Mouse (Mus musculus): ENCODE measurements around the gene Gng12.
"Not testable (repeated sequence)": the region's sequence is repeated elsewhere in the genome, so short reads cannot be mapped to it uniquely, and the experiment has no call there.

Gene Gng12

DNA sequence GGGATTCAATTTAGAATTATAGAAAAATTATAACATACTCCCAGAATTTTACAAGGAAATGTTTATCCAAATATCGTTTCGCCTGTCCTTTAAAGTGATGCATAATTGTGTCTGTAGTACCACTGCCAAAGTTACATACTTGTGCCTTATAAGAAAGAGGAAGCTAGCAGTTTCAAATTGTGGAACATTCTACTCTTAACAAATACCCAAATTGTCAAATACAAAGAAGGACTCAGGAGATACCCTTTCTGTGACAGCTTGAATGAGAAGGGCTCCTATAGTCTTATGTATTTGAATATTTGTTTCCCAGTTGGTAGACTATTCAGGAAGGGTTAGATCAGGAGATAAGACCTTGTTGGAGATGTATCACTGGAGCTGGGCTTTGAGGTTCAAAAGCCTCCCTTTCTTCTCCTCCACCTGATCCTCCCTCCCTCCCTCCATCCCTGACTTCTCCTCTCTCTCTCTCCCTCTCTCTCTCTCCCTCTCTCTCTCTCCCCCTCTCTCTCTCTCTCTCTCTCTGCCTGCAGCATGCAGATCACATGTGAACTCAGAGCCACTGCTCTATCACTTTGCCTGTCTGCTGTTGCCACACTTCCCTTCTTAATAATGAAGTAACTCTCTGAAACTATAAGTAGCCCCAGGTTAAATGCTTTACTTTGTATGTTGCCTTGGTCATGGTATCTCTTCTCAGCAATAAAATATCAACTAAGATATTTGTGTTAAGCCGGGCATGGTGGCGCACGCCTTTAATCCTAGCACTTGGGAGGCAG, 62.5 kb downstream of the Gng12 start:
- DNase-seq: no peak

DNA sequence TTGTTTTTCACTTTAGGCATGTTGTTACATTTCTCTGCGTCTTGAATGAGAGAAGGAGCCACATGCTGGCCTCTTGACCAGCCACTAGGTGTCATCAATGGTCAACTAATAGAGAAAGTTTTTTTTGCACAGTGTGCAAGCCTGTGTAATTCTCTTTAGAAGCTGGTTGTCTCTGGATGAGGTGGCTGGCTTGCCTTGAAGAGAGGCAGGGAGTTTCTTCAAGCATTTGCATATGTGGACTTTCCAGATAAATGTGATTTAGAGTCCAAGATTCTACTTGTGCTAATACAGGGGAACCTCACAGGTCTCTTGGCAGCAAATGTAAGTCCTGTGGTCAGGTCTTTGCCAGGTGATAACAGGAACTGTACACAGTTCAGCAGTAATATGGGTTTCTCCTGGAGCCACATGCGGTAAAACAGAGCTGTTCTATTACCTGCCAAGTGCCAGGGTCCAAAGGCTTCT, 66.4 kb downstream of the Gng12 start:
- peak; percentile 59 for DNase-seq

- DNase-seq: no peak
Measured at GRCm38 (mm10) chr6:66963068-66963467, 66.9 kb downstream of the Gng12 start.

DNA sequence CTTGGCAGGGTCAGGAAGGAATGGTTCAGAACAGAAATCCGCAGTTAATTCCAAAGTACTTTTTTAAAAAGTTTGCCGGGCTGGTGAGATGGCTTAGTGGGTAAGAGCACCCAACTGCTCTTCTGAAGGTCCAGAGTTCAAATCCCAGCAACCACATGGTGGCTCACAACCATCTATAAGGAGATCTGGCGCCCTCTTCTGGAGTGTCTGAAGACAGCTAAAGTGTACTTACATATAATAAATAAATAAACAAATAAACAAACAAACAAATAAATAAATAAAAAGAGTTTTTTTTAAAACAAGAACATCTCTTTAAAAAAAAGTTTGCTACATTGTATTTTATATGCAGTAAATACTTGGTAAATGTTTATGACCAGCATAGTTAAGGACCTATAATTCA, 67.5 kb downstream of the Gng12 start:
- not testable (repeated sequence) for DNase-seq

DNA sequence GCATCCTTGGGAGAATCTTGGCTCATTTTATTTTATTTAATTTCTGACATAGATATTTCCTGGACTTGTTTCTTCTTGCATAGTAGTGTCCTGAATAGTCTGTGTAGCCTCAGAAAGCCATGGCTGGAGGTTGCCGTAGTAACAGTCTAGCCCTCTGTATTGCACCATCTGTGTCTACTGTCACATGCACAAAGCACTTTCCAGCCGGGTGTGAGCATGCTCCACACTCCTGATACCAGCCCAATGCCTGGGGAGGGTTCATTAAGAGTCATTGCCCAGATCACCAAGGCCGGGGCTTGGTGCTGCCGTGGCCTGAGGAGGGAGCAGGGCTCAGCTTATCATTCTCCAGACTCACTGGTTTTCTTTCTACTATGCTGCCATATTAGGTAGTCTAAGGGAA, 68.0 kb downstream of the Gng12 start:
- DNase-seq: no peak

GRCm38 (mm10) chr6:66965203-66965602, 69.0 kb downstream of the Gng12 start:
- no peak for DNase-seq

- DNase-seq: peak; percentile 41 to 73
Measured at GRCm38 (mm10) chr6:66967788-66968187, 71.6 kb downstream of the Gng12 start.

GRCm38 (mm10) chr6:66969446-66969845, 73.2 kb downstream of the Gng12 start:
- DNase-seq: no peak

DNA sequence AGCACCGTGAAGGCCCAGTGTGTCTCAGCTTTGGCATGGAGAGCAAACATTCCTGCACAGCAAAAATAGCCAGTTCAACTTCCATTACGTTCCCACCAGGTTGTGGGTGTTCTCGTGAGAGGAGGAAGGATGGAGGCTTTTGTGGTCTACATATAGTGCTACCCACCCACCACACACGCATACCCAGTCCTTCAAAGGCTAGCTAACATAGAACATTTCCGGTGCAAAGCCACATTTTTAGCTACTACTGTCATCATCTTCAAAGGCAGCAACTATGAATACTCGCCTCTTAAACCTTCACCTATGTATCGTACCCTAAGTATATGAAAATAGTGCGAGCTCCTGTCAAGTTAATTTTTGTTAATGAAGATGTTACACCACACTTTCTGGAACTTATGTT, 76.1 kb downstream of the Gng12 start:
- no peak for DNase-seq

- DNase-seq: no peak
Measured at GRCm38 (mm10) chr6:66973180-66973579, 77.0 kb downstream of the Gng12 start.

DNA sequence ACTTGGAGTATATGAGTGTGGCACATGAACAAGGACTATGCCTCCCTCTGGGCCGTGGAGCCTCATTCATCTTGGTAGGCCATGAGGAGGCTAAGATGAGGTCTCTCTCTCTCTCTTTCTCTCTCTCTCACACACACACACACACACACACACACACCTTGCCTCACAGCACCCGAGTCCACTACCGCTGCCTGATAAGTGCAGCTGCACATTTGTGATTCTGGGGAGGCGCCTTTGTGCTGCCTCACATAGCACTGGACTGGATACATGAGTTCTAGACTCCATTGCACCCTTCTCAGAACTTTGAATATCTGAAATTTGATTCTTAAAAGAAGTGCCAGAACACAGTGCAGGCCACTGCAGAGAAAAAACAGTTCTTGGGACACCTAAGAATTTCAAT, 79.3 kb downstream of the Gng12 start:
- DNase-seq: no peak

DNA sequence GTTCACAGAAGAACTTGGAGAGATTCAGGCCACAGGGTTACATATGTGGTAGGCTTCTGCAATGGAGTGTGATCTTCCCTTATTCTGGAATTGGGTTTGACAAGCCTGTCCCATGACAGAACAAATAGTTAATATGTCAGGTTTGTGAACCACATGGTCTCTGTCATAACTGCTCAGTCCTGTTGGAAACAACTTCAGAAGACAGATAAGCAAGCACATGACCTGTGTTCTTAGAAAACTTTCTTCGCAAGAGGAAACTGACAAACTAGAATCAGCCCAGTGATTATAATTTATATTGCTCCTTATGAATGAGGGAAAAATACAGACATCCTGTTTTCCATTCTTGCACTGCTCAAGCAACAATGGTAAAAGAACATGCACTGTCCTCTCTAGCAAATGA, 83.0 kb downstream of the Gng12 start:
- no peak for DNase-seq

- DNase-seq: no peak
Measured at GRCm38 (mm10) chr6:66980040-66980439, 83.8 kb downstream of the Gng12 start.

DNA sequence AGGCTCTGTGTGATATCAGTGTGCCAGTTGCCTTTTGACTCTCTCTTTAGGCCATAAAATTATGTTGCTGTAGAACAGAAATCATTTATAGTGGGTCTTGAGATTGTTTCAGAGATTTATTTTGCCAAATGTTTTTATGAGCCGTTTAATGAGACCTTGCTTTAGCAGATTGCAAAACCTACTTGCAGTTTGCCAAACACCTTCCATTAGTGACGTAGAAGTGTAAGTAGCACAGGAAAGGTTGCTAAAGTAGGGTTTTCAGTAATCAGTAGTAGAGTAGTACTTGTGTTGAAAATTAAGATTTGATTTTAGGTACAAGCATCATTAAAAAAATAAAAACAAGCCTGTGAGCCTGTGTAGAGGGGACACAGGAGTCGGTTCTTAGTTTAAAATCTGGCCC, 85.2 kb downstream of the Gng12 start:
- no peak for DNase-seq

DNA sequence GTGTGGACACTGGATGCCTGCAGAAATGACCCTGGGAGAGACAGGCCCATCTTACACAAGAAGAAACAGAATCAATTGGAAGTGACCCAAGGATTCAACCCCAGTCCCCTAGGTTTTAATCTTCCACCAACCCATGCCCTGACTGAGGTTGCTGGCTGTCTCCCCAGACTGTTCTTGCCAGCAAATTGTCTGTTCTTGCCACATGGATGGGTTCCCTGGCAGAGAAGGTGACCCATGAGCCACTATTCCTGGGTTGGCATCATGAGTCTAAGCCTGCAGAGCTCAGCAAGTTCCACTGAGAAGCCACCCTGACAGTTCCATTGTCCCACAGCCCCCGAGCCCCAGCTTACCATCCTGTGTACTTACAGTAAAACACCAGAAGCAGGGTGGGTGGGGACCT, 85.7 kb downstream of the Gng12 start:
- DNase-seq: peak; percentile 61 to 66

GRCm38 (mm10) chr6:66984079-66984478, 87.9 kb downstream of the Gng12 start:
- no peak for DNase-seq

DNA sequence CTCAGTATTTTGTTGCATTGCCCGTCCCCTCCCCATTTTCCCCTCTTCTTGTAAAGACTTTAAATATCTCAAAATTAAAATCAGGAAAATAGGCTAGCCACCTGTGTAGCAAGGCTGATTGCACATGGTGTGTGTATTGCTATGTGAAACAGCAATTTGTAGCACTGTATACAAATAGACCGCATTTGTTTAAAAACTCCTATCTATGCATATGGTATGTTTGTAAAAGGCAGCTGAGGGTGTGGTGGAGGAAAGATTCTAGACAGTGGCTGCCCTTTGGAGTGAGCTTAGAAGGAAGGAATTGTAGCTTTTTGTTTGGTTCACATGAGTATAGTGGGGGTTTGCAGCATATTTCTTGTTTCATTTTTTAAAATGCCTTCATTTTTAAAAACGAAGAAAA, 88.5 kb downstream of the Gng12 start:
- no peak for DNase-seq

DNA sequence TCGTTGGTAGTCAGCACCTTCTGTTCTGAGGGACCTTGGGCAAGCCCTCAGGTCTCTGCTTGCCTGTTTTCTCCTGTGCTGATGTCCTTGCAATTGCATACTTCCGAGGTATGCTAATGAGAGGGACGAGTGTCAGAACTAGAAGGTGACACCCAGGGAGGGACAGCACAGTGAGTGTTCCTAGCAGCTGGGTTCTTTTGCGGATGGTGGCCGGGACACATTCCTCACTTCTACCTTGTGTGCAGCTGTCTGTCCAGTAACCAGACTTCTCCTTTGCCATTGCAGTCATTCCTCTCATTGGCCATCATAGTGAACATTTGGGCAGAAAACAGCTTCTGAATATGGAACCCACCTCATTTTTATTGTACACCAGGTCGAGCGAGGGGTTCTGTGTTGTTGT, 89.3 kb downstream of the Gng12 start:
- no peak for DNase-seq

DNA sequence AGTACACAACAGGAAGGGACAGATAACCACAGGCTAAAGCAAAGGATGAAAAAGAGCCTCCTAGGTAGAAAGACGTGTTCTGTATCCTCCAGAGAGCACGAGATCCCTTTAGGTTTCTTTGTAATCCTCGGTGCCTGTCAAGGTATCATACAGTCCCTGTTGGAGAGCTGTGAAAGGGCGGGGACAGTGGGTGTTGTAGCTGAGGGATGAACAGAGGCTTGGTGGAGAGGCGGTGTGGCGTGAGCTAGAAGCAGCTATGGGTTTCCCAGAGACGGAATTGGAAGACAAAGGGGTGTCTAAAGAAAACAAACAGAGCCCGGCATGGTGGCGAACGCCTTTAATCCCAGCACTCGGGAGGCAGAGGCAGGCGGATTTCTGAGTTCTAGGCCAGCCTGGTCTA, 89.9 kb downstream of the Gng12 start:
- no peak for DNase-seq

- no peak for DNase-seq
Measured at GRCm38 (mm10) chr6:66987643-66988042, 91.4 kb downstream of the Gng12 start.

DNA sequence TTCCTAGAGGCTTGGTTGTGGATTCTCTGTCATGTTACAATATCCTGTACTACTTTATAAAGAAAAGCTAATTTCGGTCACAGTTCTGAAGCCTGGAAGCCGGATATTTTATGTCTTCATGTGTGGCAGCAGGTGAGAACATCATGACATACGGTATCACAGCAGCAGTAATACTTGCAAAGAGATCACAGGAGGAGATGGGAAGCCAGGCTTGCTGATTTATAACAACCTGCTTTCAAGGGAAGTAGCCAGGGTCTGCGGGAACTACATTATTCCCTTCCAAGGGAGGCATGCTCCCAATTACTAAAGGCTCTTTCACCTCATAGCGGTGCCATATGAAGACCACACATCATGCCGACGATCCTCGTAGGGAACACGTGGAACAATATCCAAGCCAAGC, 92.2 kb downstream of the Gng12 start:
- DNase-seq: no peak

GRCm38 (mm10) chr6:66989037-66989436, 92.8 kb downstream of the Gng12 start:
- DNase-seq: no peak

GRCm38 (mm10) chr6:66989518-66989917, 93.3 kb downstream of the Gng12 start:
- no peak for DNase-seq

DNA sequence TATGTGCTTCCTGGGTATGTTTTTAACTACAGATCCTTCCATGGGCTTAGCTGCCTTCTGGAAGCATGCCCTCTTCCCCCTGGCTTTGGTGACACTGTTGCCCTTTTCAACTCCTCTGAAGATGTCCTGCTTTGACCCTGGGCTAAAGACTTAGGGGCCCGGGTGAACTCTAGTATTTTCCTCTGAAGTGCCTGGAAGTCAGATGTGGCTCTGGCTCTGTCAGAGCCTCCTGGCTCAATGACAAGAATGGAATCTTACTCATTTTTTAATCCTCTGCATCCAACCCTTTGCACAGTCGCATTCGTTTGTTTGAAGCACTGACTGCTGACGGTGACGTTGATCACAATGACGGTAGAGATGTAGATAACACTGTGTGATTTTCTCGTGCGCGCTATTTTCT, 96.0 kb downstream of the Gng12 start:
- DNase-seq: peak; percentile 28 to 44

DNA sequence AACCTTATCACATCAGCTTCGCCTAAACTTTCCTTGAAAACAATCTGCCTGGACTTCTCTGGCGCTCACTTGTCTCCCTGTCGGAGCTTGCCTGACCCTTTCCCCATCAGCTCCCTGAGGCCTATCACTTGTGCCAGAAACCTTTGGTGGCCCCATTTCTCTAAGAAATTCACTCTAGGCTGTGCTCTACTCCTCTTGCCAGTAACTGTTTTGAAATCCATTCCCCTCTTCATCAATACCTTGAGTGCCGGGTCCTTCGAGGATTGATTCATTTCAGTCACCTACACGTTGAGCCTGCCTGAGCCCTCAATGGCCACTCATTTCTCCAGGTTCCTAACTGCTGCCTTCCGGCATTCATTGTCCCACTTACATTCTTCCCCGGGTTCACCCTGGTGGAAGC, 96.6 kb downstream of the Gng12 start:
- no peak for DNase-seq

All from kidney, adult 8-10 months (tissue).